Mouse (Mus musculus): ENCODE data around the gene Cpz.

GRCm38 (mm10) chr5:35525469-35526123 is at the start of gene Cpz:
- no peak for TF ChIP-seq CTCF (IDR thresholded peaks at IDR 0.05; ENCODE audit: control insufficient read depth, insufficient read depth, insufficient replicate concordance, low read depth, low read length)
- peak; percentile 46 for TF ChIP-seq POLR2A (IDR thresholded peaks at IDR 0.05; ENCODE audit: control insufficient read depth, low read depth, low read length)
